Mouse (Mus musculus) gastrocnemius, postnatal 10 days (tissue): ENCODE results near the gene Hyal3. TPM values are rescaled to one million over a fixed set of nuclear protein-coding genes. Genes with fewer than 3 reads are reported as not detected.

Source experiments
- DNase-seq: peaks from one replicate; pipeline ENCODE4 v3.0.0; 2021; ENCODE audit warnings: mixed read lengths
- total RNA-seq, 2 experiments: library from RNA; stranded (reverse); gene quantifications; 2 replicates each; pipeline ENCODE4 v1.2.3; 2021

Gene Hyal3
- total RNA-seq, 2 experiments from 2014 or later, result 0.28 to 1.1 TPM

- DNase-seq, result no peak
Measured at GRCm38 (mm10) chr9:107594281-107595062, 13.9 kb downstream of the Hyal3 start.

GRCm38 (mm10) chr9:107596619-107597569 is 16.3 kb downstream of the Hyal3 start:
- DNase-seq, result peak; percentile 65

GRCm38 (mm10) chr9:107598385-107598784 is 17.8 kb downstream of the Hyal3 start:
- DNase-seq, result no peak

GRCm38 (mm10) chr9:107599433-107599832 is 18.8 kb downstream of the Hyal3 start:
- no peak for DNase-seq

GRCm38 (mm10) chr9:107599842-107600241 is 19.2 kb downstream of the Hyal3 start:
- no peak for DNase-seq

- no peak for DNase-seq
Measured at GRCm38 (mm10) chr9:107600745-107601144, 20.1 kb downstream of the Hyal3 start.

- DNase-seq, result no peak
Measured at GRCm38 (mm10) chr9:107601275-107601674, 20.7 kb downstream of the Hyal3 start.

GRCm38 (mm10) chr9:107602068-107602648 is 21.5 kb downstream of the Hyal3 start:
- DNase-seq, result peak; percentile 99

GRCm38 (mm10) chr9:107603251-107603650 is 22.6 kb downstream of the Hyal3 start:
- DNase-seq, result no peak

- DNase-seq, result no peak
Measured at GRCm38 (mm10) chr9:107605041-107605661, 24.5 kb downstream of the Hyal3 start.

GRCm38 (mm10) chr9:107606591-107606990 is 26.0 kb downstream of the Hyal3 start:
- no peak for DNase-seq

- DNase-seq, result no peak
Measured at GRCm38 (mm10) chr9:107607036-107607435, 26.4 kb downstream of the Hyal3 start.

- no peak for DNase-seq
Measured at GRCm38 (mm10) chr9:107607653-107608245, 27.1 kb downstream of the Hyal3 start.

GRCm38 (mm10) chr9:107608741-107609432 is 28.3 kb downstream of the Hyal3 start, which contains the start of gene Sema3b:
Sema3b (minus strand) TSS chr9:107609229.
- DNase-seq, result peak; percentile 45

GRCm38 (mm10) chr9:107609433-107609830 is 28.8 kb downstream of the Hyal3 start:
- DNase-seq, result no peak

GRCm38 (mm10) chr9:107611456-107612190 is 31.0 kb downstream of the Hyal3 start:
- DNase-seq, result no peak

- DNase-seq, result peak; percentile 100
Measured at GRCm38 (mm10) chr9:107612191-107612944, 31.8 kb downstream of the Hyal3 start.

GRCm38 (mm10) chr9:107612945-107613569 is 32.4 kb downstream of the Hyal3 start:
- DNase-seq, result no peak

- DNase-seq, result no peak
Measured at GRCm38 (mm10) chr9:107615035-107615434, 34.4 kb downstream of the Hyal3 start.
